Mouse (Mus musculus): ENCODE data around the gene Ddx43. TPM values are rescaled to one million over a fixed set of nuclear protein-coding genes. Genes with fewer than 3 reads are reported as not detected.
"Not testable (repeated sequence)": the region's sequence is repeated elsewhere in the genome, so short reads cannot be mapped to it uniquely, and the experiment has no call there.

The Ddx43 gene
- polyA plus RNA-seq, 1 experiment from 2014 or later = 0.34 TPM

DNA sequence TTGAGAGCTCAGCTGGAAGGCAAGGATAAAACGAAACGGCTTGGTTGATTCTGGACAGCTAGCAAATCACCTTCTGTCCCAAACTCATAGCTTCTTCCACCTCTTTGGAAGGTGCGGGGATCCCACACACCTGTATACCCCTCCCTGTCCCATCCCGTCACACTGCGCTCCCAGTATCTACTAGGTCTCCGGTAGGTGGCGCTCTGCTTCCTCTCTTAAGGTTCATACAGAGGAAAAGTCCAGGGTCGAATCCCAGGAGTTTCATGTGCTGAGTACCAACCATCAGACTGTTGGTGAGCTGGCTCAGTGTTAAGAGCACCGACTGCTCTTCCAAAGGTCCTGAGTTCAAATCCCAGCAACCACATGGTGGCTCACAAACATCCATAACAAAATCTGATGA lies 37.5 kb upstream of the Ddx43 start:
- Histone ChIP-seq H3K9ac (ENCODE audit: low read depth, low read length) (no peak overlapping the region), H3K27ac (ENCODE audit: low read depth, low read length) (no peak overlapping the region), H3K4me3 (ENCODE audit: low read length) (no peak overlapping the region), H3K36me3 (ENCODE audit: control insufficient read depth, insufficient read depth, low read length) (no peaks in the 10 kb centered on the region), H3K4me1 (ENCODE audit: control insufficient read depth, insufficient read depth, low read length) (no peaks in the 10 kb centered on the region), H3K9me3 (ENCODE audit: control insufficient read depth, low read length) (no peaks in the 10 kb centered on the region), H3K4me2 (replicated peaks; ENCODE audit: low read depth, low read length) (no peak overlapping the region), H3K27me3 (ENCODE audit: control insufficient read depth, insufficient read depth, low read length) (no peaks in the 10 kb centered on the region)
- 16% methylated on average over 9 of the region's 9 CpGs for WGBS
- ATAC-seq (ENCODE audit: low FRiP score, low TSS enrichment) = peak; percentile 89

DNA sequence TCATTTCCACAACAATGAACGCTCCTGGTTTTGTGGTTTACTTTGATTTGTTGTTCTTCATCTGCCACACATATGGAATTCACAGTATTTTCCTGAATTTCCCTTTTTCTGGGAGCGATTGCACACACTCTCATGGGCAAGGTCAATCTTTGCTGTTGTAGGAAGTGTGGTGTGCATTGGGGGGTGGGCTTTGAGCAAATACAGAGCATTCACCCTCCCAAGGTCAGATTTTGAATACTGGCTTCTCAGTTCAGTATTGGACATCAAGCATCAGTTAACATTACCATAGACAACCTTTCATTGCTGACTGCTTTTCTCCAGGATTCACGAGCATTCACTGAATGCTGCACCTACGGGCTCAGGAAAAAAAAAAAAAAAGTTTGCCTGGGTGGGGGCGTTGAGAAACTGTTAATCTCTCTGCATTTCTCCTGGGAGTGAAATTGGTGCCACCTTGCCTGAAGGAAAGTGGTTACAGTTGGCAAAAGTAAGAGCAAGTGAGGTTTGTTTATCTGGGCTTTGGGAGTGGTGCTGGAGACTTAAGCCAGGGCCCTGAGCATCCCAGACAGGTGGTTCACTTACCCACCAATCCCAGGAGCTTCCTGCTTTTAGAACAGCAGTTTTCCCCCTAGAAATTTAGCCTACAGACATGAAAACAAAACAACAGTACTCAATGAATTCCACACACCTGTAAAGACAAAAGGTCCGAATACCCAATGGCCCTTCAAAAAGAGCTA lies 35.7 kb upstream of the Ddx43 start:
- no peaks in the 10 kb centered on the region for H3K27me3 ChIP-seq (ENCODE audit: control insufficient read depth, insufficient read depth, low read length)
- H3K4me3 ChIP-seq (ENCODE audit: low read length) = no peak overlapping the region
- 84% methylated on average over 6 of the region's 6 CpGs for WGBS
- no peaks in the 10 kb centered on the region for H3K4me1 ChIP-seq (ENCODE audit: control insufficient read depth, insufficient read depth, low read length)
- no peaks in the 10 kb centered on the region for H3K36me3 ChIP-seq (ENCODE audit: control insufficient read depth, insufficient read depth, low read length)
- H3K9ac ChIP-seq (ENCODE audit: low read depth, low read length) = no peak overlapping the region
- ATAC-seq (ENCODE audit: low FRiP score, low TSS enrichment) = no peak
- no peaks in the 10 kb centered on the region for H3K9me3 ChIP-seq (ENCODE audit: control insufficient read depth, low read length)
- H3K27ac ChIP-seq (ENCODE audit: low read depth, low read length) = no peak overlapping the region
- no peak overlapping the region for H3K4me2 ChIP-seq (replicated peaks; ENCODE audit: low read depth, low read length)

DNA sequence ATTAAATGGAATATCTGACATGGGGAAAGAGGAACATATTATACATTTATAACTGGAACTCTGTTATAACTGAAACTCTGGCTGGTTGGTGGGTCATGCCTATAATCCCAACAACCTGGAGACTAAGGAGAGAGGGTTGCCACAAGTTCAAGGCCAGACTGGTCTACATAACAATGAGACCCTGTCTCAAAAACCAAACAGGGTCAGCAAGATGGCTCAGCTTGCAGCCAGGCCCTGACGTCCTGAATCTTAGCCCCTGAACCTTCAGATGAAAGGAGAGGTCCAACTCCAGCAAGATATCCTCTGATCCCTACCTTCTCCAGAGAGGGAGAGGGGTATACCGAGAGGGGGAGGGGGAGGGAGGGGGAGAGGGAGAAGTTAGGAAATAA lies 35.1 kb upstream of the Ddx43 start:
- no peak overlapping the region for H3K9ac ChIP-seq (ENCODE audit: low read depth, low read length)
- H3K4me3 ChIP-seq (ENCODE audit: low read length) = no peak overlapping the region
- no peak overlapping the region for H3K27ac ChIP-seq (ENCODE audit: low read depth, low read length)
- H3K27me3 ChIP-seq (ENCODE audit: control insufficient read depth, insufficient read depth, low read length) = no peaks in the 10 kb centered on the region
- 49% methylated on average over 2 of the region's 2 CpGs for WGBS
- no peak overlapping the region for H3K4me2 ChIP-seq (replicated peaks; ENCODE audit: low read depth, low read length)
- no peaks in the 10 kb centered on the region for H3K9me3 ChIP-seq (ENCODE audit: control insufficient read depth, low read length)
- no peaks in the 10 kb centered on the region for H3K36me3 ChIP-seq (ENCODE audit: control insufficient read depth, insufficient read depth, low read length)
- ATAC-seq (ENCODE audit: low FRiP score, low TSS enrichment) = no peak
- H3K4me1 ChIP-seq (ENCODE audit: control insufficient read depth, insufficient read depth, low read length) = no peaks in the 10 kb centered on the region

DNA sequence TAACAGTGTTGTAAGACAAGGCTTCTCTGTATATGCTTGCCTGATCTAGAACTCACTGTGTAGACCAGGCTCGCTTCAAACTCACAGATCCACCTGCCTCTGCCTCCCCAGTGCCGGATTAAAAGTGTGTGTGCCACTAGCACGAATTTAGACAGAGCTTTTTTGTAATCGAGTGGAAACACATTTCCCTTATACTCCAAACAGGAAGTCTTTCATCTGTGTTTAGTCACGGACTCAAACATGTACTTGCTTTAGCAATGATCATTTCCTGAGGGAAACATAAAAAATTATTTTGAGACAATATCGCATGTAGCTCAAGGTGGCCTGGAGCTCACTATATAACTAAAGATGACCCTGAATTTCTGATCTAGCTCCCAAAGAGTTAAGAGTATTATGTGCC lies 32.2 kb upstream of the Ddx43 start:
- Histone ChIP-seq H3K27me3 (ENCODE audit: control insufficient read depth, insufficient read depth, low read length) (no peaks in the 10 kb centered on the region), H3K9me3 (ENCODE audit: control insufficient read depth, low read length) (no peaks in the 10 kb centered on the region), H3K9ac (ENCODE audit: low read depth, low read length) (no peak overlapping the region), H3K4me2 (replicated peaks; ENCODE audit: low read depth, low read length) (no peak overlapping the region), H3K4me3 (ENCODE audit: low read length) (no peak overlapping the region), H3K36me3 (ENCODE audit: control insufficient read depth, insufficient read depth, low read length) (no peaks in the 10 kb centered on the region), H3K4me1 (ENCODE audit: control insufficient read depth, insufficient read depth, low read length) (no peaks in the 10 kb centered on the region), H3K27ac (ENCODE audit: low read depth, low read length) (no peak overlapping the region)
- ATAC-seq (ENCODE audit: low FRiP score, low TSS enrichment) = no peak
- 72% methylated on average over 6 of the region's 6 CpGs for WGBS

DNA sequence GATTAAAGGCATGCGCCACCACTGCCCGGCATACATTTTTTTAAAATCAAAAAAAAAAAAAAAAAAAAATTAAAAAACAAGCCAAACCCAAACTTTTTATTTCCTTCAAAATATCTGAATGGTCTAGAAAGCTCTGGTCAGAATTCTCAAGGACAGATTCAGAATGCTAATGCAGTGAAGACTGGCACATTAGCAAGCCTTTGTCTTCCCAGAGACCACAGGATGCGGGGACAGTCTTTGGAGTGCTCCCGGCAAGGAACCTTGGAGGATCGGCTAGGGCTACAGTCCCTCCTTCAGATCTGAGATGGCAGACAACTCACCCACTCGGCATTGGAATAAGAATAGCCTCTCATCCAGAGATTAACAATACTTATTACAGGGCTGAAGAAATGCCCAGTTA lies 30.9 kb upstream of the Ddx43 start:
- WGBS = 95% methylated on average over 6 of the region's 6 CpGs
- Histone ChIP-seq H3K36me3 (ENCODE audit: control insufficient read depth, insufficient read depth, low read length) (no peaks in the 10 kb centered on the region), H3K9me3 (ENCODE audit: control insufficient read depth, low read length) (no peaks in the 10 kb centered on the region), H3K9ac (ENCODE audit: low read depth, low read length) (no peak overlapping the region), H3K4me2 (replicated peaks; ENCODE audit: low read depth, low read length) (no peak overlapping the region), H3K4me1 (ENCODE audit: control insufficient read depth, insufficient read depth, low read length) (no peaks in the 10 kb centered on the region), H3K4me3 (ENCODE audit: low read length) (no peak overlapping the region), H3K27me3 (ENCODE audit: control insufficient read depth, insufficient read depth, low read length) (no peaks in the 10 kb centered on the region), H3K27ac (ENCODE audit: low read depth, low read length) (no peak overlapping the region)
- no peak for ATAC-seq (ENCODE audit: low FRiP score, low TSS enrichment)

DNA sequence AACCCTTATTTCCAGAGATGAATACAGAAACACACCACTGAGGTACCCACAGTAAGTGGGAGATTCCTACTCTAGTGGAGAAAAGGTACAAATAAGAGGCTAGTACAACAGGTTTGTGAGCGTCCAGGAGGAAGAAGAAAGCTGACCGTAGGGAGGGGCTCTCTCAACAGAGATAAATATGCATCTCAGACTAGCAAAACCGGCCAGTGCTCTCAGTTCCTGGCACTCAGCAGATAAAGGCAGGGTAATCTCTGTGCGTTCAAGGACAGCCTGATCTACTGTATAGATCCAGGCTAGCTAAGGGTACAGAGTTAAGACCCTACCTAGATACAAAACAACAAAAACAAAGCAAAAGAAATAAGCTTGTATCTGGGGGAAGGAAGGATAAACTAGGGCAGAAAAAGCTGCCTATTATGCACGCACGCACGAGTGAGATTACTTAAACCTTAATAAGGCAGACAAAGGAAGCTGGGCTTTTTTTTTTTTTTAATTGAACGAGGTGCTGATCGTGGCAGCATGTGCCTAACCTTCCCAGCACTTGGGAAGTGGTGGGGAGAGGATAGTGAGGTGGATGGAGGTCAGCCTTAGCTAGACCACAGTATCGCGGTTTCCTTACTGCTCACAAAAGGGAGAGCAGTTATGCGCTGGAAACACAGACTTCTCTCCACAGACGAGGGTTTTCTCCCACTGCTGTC lies 29.6 kb upstream of the Ddx43 start:
- no peaks in the 10 kb centered on the region for H3K36me3 ChIP-seq (ENCODE audit: control insufficient read depth, insufficient read depth, low read length)
- 77% methylated on average over 13 of the region's 13 CpGs for WGBS
- no peaks in the 10 kb centered on the region for H3K27me3 ChIP-seq (ENCODE audit: control insufficient read depth, insufficient read depth, low read length)
- no peaks in the 10 kb centered on the region for H3K4me1 ChIP-seq (ENCODE audit: control insufficient read depth, insufficient read depth, low read length)
- no peak overlapping the region for H3K9ac ChIP-seq (ENCODE audit: low read depth, low read length)
- H3K27ac ChIP-seq (ENCODE audit: low read depth, low read length) = no peak overlapping the region
- no peak for ATAC-seq (ENCODE audit: low FRiP score, low TSS enrichment)
- H3K9me3 ChIP-seq (ENCODE audit: control insufficient read depth, low read length) = no peaks in the 10 kb centered on the region
- H3K4me2 ChIP-seq (replicated peaks; ENCODE audit: low read depth, low read length) = no peak overlapping the region
- no peak overlapping the region for H3K4me3 ChIP-seq (ENCODE audit: low read length)

DNA sequence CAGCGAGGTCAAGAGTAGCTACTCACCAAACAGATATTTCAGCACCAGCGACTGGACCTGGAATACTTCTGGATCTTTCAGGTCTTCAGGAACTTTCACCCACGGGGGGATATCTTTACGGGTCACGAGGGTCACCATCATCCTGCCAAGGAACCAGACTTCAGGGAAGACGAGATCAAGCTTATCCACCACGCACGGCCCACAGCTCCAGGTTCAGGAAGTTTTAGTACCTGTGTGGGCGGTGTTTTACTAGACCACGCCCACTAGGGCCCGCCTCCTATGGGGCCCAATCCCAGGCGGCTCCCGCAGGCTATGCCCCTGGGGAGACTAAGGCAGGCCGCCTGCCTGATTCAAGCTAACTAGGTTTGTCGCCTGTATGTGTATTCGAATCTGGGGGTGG lies 27.6 kb upstream of the Ddx43 start, which contains the start of gene Dppa5a:
Gene Dppa5a, minus strand, starts transcription at position 219 of the 400 bp plus-strand sequence.
- ATAC-seq (ENCODE audit: low FRiP score, low TSS enrichment); H3K27ac ChIP-seq (ENCODE audit: low read depth, low read length); H3K9ac ChIP-seq (ENCODE audit: low read depth, low read length); H3K36me3 ChIP-seq (ENCODE audit: control insufficient read depth, insufficient read depth, low read length); H3K9me3 ChIP-seq (ENCODE audit: control insufficient read depth, low read length); H3K27me3 ChIP-seq (ENCODE audit: control insufficient read depth, insufficient read depth, low read length); H3K4me1 ChIP-seq (ENCODE audit: control insufficient read depth, insufficient read depth, low read length); H3K4me3 ChIP-seq (ENCODE audit: low read length); H3K4me2 ChIP-seq (replicated peaks; ENCODE audit: low read depth, low read length): not testable (repeated sequence)
- 90% methylated on average over 16 of the region's 16 CpGs for WGBS

DNA sequence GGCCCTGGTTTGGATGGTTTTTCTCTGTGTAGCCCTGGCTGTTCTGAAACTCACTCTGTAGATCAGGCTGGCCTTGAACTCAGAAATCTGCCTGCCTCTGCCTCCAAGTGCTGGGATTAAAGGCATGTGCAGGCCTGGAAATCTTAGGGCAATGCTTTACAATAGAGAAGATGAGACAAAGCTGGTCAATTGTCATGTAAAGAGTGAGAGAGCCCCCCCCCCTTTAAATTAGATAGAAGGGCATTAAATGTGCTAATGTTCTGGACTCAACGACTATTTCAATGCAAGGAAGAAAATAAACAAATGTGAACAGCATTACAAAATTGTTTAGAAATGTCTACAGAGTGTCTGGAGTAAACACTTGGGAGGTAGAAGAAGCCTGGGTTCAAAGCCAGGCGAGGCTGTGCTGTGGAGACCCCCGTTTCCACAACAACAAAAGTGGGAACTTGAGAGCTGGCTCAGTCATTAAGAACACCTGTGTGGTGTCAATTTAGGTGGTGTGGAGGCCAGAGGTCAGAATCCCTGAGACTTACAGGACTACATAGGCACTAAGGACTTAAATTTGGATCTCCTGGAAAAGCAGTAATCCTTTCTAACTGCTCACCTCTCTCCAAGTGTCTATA lies 26.8 kb upstream of the Ddx43 start:
- ATAC-seq (ENCODE audit: low FRiP score, low TSS enrichment) = no peak
- no peak overlapping the region for H3K4me2 ChIP-seq (replicated peaks; ENCODE audit: low read depth, low read length)
- H3K4me3 ChIP-seq (ENCODE audit: low read length) = no peak overlapping the region
- H3K36me3 ChIP-seq (ENCODE audit: control insufficient read depth, insufficient read depth, low read length) = no peaks in the 10 kb centered on the region
- no peak overlapping the region for H3K9ac ChIP-seq (ENCODE audit: low read depth, low read length)
- no peak overlapping the region for H3K27ac ChIP-seq (ENCODE audit: low read depth, low read length)
- WGBS = 48% methylated on average over 3 of the region's 3 CpGs
- H3K4me1 ChIP-seq (ENCODE audit: control insufficient read depth, insufficient read depth, low read length) = no peaks in the 10 kb centered on the region
- no peaks in the 10 kb centered on the region for H3K27me3 ChIP-seq (ENCODE audit: control insufficient read depth, insufficient read depth, low read length)
- no peaks in the 10 kb centered on the region for H3K9me3 ChIP-seq (ENCODE audit: control insufficient read depth, low read length)

DNA sequence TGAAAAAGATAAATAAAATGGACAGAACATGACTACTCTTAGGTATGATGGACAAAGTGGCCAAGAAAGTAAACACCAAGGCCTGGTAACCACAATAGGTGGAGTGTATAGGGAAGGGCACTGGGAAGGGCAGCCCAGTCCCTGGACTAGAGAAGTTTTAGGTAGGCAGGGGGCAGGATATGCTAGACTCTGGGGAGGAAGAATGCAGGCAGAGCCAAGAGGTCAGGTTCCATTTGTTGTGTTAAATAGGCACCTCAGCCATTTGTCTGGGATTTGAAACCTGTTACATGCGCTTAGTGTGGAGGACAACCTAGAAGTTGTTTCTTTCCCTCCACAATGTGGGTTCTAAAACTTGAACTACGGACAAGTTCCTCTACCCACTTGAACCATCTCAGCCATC lies 26.2 kb upstream of the Ddx43 start:
- Histone ChIP-seq H3K9ac (ENCODE audit: low read depth, low read length) (no peak overlapping the region), H3K27ac (ENCODE audit: low read depth, low read length) (no peak overlapping the region), H3K4me2 (replicated peaks; ENCODE audit: low read depth, low read length) (no peak overlapping the region), H3K9me3 (ENCODE audit: control insufficient read depth, low read length) (no peaks in the 10 kb centered on the region), H3K4me3 (ENCODE audit: low read length) (no peak overlapping the region), H3K27me3 (ENCODE audit: control insufficient read depth, insufficient read depth, low read length) (no peaks in the 10 kb centered on the region), H3K4me1 (ENCODE audit: control insufficient read depth, insufficient read depth, low read length) (no peaks in the 10 kb centered on the region), H3K36me3 (ENCODE audit: control insufficient read depth, insufficient read depth, low read length) (no peaks in the 10 kb centered on the region)
- WGBS = 86% methylated on average over 2 of the region's 2 CpGs
- no peak for ATAC-seq (ENCODE audit: low FRiP score, low TSS enrichment)

Data from kidney, embryonic 14.5 days (tissue).